Mouse (Mus musculus) liver (tissue): ENCODE results near the gene Uba5.

ENCODE experiments used
- DNase-seq: peaks from one replicate; pipeline ENCODE4 v3.0.0-alpha.2; 2020; ENCODE audit warnings: mixed read lengths

Gene Uba5

DNA sequence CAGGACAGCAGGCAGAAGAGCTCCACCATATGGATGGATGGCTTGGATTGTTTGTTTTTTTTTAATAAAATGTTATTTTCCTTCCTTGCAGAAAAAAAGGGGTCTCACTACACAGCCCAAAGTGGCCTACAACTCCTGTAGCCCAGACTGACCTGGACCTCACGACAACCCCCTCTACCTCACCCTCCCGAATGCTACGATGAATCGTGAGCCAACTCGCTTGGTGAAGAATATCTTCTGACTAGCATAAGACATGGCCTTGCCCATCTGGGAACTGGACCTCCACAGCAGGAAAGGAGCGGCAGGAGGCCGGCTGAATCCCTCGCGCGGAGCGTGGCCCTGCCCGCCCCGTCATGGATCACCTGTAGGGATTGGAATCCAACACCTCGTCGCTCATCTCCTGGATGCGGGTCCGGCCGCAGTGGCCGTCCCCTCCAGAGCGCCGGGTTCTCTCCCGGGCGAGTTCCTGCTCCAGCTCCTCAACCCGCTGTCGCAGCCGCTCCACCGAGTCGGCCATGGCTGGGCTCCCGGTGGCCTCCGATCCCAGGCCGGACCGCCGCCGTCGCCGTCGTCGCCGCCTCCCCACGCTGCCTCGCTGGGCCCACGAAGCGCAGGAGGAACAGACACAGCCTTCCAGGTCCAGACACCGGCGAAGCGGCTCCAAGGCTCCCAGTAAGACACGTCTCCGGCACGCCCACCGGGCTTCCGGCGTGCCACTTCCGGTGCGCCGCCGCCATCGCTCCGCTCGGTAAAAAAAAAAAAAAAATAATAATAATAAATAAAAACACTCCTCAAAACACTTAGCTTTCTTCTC is at the start of gene Uba5:
TSS of gene Uba5 (minus strand) at position 705 of the 814 bp plus-strand sequence.
- peak; percentile 80 for DNase-seq

DNA sequence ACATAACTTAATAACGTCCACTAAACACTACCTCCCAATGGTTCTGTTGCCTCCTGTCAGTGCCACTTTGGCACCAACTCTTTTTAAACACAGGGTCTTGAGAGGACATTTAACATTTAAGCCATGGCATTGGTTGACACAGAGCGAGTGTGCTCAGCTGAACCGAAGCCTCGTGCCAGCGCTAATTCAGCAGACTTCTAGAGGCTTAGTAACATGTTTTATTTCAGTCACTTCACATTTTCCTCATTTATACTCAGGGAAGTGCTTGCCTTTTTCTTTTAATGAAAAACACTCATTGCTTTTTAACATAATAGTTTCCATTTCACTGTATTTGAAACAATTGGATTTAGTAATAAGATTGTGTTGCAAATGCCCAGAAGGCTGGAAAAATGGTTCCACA is 46.2 kb upstream of the Uba5 start:
- DNase-seq: no peak

DNA sequence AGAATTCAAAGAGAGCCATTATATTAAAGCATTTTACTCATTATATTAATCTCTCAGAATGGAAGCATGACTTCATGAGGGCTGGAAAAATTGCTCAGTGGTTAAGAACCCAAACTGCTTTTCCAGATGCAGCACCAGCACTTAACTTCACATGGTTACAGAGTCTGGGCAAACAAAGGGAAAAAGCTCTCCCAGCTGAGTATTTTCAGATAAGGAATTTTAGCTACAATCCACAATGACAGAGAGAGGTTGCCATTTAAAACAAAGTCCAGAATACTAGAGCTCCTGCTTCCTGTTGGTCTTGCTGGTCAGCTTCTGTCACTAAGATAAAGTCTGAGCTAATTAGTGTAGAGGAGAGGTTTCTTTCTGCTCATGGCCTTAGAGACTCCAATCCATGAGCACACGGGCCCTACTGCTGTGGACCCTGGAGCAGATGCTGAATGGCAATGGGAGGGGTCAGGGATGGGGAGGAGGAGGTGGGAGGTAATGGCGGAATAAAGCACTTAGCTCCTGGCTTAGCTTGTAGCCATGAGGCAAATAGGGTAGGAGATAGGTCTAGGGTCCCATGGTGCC is 45.7 kb upstream of the Uba5 start:
- no peak for DNase-seq

DNA sequence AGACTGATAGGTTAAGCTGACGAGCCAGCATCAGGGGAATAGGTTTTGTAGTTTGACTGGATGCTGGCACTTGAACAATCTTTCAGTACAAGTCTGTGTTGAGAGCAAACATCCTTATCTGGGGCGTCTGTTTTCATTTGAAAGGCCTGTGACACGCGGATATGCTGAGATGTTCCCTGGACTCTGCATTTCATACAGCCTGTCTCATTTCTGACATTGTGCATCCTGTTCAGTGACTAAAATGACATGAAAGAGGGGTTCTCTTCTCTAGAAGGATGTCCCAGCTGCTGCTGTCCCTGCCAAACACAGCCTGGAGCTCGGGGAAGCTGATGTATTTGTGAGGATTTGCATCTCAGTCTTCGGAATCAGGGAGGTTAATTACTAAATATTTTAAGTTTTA is 44.5 kb upstream of the Uba5 start:
- no peak for DNase-seq

DNA sequence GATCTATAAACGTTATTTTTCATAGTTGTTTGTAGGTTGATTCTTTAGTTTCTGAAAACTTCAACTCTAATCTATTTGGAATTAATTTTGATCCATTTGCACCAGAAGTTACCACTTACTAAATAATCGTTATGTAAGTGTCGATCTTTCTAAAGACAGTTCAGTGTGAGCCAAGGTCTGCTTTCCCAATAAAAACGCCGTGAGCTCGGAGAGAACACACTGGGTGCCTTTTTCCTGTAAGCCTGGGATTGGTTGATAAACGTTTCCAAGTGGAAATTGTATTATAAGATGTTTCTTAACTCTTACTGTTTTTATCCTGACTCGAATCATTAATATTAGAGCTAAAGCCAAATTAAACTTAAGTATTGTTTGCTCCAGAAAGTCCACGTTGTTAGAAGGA is 44.0 kb upstream of the Uba5 start:
- no peak for DNase-seq

DNA sequence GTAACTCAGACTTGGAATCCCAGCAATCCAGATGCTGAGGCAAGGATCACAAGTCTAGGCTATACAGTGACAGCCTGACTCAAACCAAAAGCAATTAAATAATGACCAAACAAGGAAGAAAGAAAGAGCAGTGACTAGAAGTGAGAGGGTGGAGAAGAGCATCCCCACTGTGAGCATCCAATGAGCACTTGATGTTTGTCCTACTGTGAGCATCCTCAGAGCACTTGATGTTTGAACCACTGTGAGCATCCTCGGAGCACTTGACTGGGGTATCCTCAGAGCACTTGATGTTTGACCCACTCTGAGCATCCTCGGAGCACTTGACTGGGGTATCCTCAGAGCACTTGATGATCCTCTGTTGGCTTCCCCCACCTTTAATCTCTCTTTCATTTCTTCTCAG is 42.1 kb upstream of the Uba5 start:
- DNase-seq: no peak

DNA sequence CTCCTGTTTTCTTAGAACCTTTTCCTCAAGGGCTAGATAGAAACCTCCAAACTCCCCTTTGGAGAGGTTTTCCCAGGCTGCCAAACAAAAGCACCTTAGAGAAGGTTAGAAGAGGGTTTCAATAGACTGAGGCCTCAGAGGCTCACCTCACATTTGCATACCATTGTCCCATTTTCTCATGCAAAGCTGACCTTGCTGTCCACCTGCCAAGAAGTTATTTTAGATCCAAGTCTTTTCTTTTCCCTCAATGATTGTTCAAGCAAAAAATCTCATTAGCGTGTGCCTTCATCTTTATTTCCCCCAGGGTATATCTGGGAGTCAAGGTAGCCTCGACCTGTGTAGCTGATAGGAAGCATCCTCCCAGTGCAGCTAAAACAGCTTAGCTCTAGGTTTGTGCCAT is 40.0 kb upstream of the Uba5 start:
- DNase-seq: no peak

DNA sequence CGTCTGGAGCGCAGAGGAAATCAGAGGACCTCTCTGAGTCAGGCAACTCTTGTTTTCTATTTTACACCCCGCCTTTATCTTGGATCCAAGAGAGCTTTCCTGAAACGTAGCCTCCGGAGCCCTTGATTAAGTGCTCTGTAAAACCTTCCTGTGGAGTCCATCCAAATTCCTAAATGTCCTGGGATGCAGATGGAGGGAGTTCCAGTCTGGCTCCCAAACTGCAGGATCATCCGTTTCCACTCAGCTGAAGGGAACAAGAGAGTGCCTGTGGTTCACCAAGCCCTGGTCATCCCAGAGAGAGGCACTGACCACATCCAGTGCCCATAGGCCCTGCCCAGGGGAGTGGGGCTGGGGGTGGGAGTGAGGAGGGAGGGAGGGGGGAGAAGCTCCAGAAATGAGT is 39.4 kb upstream of the Uba5 start:
- DNase-seq: no peak

DNA sequence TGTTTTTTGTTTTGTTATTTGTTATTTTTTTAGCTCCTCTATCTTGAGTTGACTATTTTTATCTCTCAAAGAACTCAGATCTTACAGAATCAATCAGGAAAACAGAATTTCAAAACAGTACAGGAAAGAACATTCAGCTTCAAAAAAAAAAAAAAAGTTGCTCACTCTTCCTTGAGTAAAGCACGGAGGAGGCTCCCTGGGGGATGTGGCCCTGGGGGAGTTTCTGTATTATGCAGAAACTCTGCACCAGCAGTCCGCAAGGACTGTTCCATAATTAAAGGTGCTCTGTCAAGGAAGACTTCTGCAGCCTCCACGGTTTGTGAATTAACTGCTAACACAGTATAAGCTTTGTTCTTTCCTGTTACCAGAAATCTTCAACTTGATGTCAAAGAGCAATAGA is 38.5 kb upstream of the Uba5 start:
- no peak for DNase-seq

DNA sequence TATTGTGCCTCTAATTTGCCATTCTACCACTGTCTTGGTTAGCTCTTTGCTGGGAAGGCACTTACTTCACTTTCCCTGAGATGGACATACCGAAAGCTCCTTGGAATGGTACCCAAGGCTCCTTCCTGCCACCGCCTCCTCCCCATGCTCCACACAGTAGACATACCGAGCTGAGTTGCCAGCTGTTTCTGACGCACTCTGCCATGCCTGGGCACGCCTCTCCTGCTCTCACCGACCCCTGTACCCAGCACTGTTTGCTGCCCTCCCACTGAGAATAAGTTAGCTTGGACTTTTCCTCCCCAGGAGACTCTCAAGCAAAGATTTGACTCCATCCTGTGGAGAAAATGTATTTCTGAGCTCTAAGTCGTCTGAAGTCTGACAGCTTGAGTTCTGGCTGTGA is 37.9 kb upstream of the Uba5 start:
- no peak for DNase-seq

DNA sequence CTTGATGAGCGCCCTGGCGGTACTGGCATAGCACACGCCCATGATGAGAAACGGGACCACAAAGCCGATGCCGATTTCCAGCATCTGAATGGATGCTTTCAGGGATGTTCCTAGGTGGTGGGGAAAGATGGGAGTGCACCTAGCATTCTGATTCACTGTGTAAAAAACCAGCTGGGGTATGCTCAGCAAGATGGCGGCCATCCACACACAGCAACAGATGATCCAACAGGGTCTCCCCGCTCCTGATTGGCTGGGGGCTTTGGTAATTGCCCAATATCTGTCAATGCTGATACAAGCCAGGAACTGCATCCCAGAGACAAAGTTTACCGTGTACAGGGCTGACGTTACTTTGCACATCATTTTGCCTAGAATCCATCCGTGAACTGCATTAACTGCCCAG is 36.1 kb upstream of the Uba5 start:
- DNase-seq: no peak

DNA sequence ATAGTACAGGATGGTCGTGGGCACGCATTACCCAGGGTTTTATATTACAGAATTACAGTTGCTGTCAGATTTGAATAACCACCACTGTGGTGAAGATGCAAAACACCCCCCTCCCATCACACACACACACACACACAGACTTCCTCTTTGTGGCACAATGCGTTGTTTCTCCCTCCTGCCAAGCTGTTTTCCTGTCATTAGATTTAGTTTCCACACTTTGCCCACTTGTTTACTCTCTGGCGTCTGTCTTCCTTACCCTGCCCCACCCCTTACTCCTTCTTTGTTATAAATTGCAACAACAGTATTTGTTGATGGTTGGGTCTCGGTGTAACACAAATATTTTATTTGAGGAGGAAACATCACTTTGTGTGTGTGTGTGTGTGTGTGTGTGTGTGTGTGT is 35.3 kb upstream of the Uba5 start:
- DNase-seq: no peak

DNA sequence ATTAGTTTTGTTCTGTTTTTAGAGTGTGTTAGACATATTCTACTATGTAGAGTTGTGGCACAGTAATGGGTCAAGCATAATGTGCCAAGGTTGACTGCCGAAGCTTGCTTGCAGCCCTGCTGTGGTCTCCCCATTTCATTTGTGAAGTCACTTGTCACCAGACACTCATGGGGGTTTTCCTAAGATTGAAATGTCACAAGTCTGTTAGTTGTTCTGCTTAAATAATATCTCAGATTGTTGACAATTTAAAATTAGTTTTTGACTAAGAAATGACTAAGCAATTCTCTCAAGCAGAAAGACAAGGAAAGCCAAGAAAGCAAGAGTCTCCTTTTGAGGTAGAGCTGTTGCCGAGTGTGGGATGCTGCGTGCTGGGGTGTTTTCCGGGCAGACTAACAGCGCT is 30.0 kb upstream of the Uba5 start:
- no peak for DNase-seq

DNA sequence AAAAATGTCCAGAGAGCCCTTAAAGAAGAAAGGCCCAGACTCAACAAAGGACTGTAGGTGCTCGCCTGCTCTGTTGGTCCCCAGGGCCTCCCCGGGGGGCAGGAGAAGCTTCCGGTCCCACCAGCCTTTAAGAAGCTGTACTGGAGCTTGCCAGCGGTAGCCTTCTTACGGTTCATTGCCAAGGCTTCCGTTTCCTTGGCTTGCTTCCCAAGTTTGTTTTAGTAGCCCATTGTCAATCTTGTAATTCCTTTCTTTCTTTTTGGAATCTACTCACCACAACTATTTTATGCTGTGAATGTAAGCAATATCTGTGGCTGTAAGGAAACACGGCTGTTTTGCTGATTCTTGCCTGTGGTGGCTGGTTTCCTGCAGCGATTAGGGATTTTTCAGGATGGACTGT is 25.6 kb upstream of the Uba5 start:
- DNase-seq: no peak

DNA sequence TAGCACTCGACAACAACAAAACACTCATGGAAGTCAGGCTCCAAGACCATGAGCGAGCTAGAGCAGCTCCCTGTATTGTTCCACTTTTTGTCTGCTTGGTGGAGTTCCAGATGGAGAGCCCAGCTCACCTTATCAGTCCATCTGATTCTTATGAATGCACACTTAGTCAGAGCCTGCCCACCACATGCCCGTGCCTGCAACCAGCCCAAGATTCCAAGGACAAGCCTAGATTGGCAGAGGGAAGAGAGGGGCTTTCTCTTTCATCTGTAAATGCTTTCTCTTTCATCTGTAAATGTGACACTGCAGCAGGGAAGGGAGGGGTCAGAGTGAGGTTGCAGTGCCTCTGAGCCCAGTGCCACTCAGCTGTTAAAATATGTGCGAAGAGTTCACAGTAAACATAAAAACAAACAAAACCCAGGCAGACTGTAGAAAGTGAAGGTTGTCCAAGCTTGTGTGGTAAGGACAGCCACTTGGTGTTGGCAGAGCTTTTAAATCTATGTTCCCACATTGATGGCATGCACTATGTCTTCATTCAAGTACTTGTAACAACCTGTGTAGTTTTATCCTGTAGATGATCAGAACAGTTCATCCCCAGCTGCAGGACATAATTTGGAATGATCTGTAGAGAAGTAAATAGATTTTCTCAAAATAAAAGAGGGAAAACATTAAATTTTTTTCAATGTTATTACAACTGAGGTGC is 22.9 kb upstream of the Uba5 start:
- DNase-seq: no peak

DNA sequence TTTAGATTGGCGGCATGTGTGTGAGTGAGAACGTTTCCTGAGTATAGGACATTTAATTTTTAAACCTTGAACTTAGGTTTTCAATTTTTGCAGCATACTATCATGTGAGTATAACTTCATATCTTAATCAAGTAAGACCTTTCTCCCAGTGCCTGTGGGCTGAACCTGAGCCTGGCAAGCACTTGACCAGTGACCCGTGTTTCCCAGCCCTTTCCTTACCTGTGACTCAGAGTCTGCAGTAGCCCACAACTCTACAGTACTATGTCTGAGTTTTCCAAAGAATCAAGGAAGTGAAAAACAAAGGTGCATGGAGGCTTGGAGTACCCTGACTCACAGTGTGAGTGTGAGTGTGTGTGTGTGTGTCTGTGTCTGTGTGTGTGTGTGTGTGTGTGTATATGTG is 17.1 kb upstream of the Uba5 start:
- DNase-seq: no peak

DNA sequence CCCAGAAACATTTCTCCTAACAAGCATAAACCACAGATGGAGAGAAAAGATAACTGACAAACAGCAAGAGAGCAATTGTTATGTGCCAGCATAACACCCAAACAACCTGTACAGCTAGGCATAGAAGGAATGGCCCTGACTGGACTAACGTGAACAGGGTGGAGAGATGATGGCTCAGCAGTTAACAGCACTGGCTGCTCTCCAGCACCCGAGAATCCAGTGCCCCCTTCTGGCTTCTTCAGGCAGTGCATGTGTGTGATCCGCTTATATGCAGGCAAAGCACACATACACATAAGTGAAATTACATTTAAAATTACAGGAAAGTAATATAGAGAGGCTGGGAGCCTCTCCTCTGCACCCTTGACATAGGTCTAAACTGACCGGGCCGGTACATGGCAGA is 16.4 kb upstream of the Uba5 start:
- peak; percentile 61 for DNase-seq

DNA sequence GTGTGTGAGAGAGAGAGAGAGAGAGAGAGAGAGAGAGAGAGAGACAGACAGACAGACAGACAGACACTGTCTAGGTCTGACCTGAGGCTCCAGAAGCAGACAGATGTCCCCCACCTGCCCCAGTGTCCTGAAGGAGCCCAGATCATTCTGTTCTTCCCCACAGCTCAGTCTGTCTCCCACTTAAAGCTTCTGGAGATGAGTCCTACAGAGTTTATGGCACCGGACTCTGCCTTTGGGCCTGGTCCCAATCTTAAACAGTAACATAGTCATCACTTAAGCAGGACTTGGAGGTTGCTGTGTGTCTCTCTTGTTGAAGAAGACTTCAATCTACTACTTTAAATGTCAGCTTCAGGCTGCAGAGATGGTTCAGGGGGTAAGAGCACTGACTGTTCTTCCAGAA is 15.8 kb upstream of the Uba5 start:
- no peak for DNase-seq

DNA sequence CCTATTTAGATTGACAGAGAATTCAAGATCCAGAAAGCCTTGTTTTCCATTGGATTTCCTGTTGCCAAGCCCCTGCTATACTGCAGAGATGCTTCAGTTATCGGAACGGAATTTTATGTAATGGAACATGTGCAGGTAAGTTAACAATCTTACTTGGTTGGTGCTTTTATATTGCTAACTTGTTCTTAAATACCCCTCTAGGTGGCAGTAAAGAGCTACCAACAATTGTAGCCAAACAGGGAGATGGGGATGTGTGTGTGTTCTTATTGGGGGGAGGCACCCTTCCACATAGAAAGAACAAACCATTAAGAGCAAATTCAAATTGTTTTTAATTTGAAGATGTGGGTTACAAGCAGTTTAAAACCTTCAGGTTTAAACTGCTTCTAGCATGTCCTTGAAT is 12.9 kb upstream of the Uba5 start:
- DNase-seq: no peak

DNA sequence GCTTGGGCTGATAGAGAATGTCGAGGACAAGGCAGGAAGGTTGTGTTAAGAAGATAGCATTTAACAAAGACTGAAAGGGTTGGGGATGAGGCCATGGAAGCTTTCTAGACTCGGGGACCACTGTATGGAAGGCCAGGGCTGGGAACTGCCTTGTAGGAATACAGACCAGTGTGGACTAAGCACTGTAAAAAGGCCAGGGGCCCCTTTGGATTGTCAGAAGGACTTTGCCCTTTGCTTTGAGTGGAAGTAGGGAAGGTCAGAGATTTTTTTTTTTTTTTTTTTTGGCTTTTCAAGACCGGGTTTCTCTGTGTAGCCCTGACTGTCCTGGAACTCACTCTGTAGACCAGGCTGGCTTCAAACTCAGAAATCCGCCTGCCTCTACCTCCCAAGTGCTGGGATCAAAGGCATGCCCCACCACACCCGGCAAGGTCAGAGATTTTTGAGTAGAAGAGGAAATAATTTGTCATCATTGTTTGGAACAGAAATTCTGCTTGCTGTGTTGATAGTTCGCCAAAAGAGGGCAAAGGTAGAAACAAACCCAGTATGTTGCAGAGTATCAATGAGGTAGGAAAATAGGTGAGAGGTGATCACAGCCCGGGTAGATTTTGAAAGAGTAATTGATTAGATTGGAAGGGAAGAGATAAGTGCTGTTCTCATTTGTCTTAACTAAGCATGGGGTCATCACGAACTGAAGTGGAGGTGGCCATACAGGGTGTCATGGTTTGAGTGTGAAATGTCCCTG is 8.1 kb upstream of the Uba5 start:
- DNase-seq: peak; percentile 11

DNA sequence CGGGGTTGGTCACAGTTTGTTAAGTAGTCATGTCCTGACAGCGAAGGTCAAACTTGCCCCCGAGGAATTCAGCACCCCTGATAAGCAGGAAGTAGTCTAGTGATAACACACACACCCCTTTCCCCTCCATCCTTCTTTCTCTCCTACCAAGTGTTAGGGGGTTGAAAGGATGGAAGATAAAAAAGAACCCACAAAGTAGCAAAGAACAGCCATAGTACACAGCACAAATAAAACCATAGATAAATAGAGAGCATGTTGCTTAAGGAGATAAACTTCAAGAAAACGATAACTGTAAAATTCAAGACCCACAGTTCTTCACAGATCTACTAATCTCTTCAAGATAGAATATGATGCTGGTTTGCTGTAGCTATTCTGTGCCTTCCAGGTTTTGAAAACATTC is 7.3 kb upstream of the Uba5 start:
- no peak for DNase-seq

DNA sequence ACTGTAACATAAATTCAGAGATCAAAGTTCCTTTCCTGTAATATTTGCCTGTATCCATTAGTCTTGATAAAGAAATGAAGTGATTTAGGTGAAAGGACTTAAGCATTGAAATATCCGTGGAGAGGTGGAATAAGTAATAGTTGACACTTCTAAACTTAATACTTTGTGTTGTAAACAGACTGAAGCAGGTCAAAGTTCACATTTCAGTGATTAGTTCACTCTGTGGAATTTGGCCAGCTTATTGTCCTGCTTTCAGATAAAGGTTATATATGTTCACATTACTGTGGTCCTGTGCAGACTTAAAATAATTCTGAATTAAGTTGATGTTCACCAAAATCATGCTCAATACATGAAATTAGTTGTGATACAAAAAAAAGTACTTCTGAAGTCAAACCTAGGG is 1.6 kb upstream of the Uba5 start:
- DNase-seq: no peak

DNA sequence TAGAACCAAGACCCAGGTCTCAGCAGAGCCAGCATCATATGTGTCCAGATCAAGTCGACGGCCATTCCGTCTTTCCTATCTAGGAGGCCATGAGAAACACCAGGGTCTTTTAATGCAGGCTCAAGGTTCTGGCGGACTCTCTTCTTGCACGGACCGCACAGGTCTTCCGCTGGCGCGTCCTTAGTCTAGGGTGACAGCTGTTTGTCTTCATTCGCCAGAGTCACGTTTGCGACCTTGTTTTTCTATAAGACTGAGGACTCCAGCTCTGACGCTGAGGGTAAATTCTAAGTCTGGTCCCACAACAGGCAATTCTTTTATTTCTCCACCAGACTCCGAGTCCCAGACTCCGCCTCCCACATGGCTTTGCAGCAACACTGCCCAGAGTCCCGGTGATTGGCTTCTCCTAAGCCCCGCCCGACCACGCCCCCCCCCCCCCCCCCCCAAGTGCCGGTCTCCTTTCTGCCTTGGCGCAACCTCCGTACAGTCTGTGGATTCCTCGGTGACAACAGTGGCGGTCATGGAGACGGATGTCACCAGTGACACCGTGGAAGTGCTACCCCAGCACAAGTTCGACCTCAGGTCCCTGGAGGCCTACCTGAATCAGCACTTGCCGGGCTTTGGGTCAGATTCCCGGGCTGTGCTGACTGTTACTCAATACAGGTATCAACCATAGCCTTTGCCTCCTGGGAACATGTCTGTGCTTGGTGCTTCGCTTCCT is 469 bp upstream of the Uba5 start, which contains the start of gene Acad11:
TSS of gene Acad11 (plus strand) at position 134 of the 718 bp plus-strand sequence.
- DNase-seq: peak; percentile 86
